Mouse (Mus musculus) CD4-positive naive resting alpha-beta T cell, adult 57 days (primary cell): ENCODE measurements around the gene Exosc10. TPM values are rescaled to one million over a fixed set of nuclear protein-coding genes. Genes with fewer than 3 reads are reported as not detected.

Experiments used
- total RNA-seq: library from RNA; stranded (reverse); gene quantifications from one replicate; pipeline ENCODE4 v1.2.4, GENCODE M21; 2023

Gene Exosc10
- 106 TPM for total RNA-seq

DNA sequence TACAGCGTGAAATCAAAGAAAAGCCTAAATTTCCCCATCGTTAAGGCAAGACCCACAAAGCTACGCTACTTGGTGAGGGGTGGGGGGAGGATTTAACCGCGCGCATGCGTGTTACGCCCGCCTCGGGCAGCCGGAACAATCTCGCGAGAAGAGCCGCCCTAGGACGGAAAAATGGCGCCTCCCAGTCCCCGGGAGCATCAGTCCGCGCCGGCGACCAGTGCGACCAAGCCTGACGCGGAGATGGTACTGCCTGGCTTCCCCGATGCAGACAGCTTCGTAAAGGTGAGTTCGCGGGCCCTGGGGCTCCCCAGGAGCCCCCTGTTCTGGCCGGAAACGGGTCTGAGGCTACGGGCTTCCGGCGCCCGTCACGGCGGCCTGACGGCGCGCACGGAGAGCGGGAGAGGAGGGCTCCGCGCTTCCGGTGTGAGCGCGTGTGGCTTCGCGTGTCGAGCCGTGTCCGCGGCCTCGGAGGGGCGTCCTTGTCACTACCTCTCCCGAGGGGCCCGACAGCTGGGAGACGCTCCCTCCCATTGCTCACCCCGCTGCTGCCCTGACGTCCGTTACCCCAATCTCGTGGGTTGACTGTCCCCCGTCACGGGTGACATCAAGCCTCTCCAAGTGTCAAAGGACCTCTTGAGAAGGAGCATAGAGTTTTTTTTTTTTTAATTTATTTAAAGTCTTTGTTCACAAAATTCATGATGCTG lies at the start of gene Exosc10:
Gene Exosc10, plus strand, starts transcription at position 133 of the 704 bp plus-strand sequence.

DNA sequence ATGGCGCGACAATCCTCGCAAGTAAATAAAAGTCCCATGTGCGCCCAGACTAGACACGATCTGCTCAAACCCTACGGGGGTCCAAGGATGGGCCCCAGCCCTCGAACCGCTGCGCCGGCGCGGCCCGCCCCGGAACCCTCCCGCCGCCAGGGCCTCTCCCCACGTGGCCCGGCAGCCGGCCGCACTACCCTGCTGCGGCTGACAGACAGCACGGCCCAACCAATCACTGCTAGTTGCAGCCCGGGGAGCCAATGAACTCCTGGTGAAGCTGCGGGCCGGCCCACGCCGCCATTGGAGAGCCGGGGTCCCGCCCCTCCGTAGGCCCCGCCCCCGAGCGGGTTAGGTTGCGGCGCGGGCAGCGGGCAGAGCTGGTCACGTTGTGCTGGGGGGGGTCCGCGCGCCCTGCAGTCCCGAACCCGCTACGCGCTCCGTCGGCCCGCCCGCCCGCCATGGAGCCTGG lies 33.0 kb downstream of the Exosc10 start, which contains the start of gene Srm:
Gene Srm, plus strand, starts transcription at position 333 of the 460 bp plus-strand sequence.

DNA sequence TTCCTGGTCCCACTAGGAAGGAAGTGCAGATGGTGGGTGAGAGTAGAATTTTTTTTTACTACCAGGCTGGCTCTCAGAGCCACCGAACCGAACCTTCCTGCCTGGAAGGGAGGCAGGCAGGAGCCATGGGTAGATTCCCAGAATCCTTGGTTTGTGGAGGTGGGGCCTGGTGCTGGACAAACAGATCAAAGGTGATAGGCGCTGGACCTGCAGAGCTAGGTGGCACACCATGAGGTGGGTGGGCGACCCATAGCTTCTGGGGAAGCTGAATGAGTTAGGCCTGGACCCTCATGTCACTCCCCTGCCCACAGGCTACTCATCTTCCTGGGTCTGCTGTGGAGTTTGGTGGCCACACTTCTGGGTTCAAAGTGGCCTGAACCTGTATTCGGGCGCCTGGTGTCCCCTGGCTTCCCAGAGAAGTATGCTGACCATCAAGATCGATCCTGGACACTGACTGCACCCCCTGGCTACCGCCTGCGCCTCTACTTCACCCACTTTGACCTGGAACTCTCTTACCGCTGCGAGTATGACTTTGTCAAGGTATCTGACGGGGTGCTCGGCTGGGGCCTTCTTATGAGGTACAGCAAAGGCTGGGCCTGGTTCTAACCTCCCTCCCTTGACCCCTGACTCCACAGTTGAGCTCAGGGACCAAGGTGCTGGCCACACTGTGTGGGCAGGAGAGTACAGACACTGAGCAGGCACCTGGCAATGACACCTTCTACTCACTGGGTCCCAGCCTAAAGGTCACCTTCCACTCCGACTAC lies 44.3 kb downstream of the Exosc10 start, which contains the start of gene Masp2:
Gene Masp2, plus strand, starts transcription at position 198 of the 764 bp plus-strand sequence.

DNA sequence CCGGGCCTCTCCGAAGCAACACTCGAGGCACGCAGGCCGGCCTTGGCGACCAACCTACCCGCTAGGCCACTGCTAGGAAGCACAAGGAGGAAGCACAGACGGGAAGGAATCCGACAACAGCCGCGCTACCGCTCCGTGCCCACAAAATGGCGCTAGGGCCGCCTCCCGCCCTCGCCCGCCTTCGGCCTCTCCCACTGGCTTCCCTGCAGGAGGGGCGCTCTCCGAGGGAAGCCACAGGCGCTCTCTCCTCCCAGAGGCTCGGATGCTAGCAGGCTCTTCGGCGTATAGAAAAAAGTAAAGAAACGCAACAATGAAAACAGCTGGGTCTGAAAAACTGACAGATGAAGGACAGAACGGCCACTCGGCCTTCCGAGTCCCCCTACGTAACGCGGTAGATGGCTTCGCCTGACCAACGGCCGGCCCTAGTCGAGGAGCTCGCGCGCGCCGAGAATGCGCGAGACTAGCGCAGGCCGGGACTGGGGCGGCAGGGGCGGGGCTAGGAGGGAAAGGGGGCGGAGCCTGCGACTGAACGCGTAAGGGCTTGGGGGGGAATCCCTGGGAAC lies 68.5 kb downstream of the Exosc10 start, which contains the start of gene Tardbp:
Gene Tardbp, minus strand, starts transcription at position 397 of the 563 bp plus-strand sequence.

Other genes starting within 250 kb of the Exosc10 start
- 7.1 TPM for gene Ubiad1, start 113.7 kb upstream of the Exosc10 start, total RNA-seq
- gene Mtor, start 109.8 kb upstream of the Exosc10 start, total RNA-seq: 39.9 TPM
- gene Angptl7, start 58.0 kb upstream of the Exosc10 start, total RNA-seq: not detected
- gene Srm, start 33.1 kb downstream of the Exosc10 start, total RNA-seq: 39.2 TPM
- 2.7 TPM for gene Masp2, start 44.1 kb downstream of the Exosc10 start, total RNA-seq
- gene Tardbp, start 68.6 kb downstream of the Exosc10 start, total RNA-seq: 371 TPM
- not detected for gene Gm572, start 84.9 kb downstream of the Exosc10 start, total RNA-seq
- gene Casz1, start 246.0 kb downstream of the Exosc10 start, total RNA-seq: 5.3 TPM